Mouse (Mus musculus): ENCODE data around the gene 9930104L06Rik. TPM values are rescaled to one million over a fixed set of nuclear protein-coding genes. Genes with fewer than 3 reads are reported as not detected.
A peak's percentile ranks its signal among the peaks of the same experiment; 100 is the strongest.

Gene 9930104L06Rik
- polyA plus RNA-seq (2014; fragmentation: Nextera tagmentation; extraction: Ambion mirVana): 6.0 and 6.7 TPM in 2 replicates

- WGBS: under 1% methylated on average over 52 of the region's 52 CpGs
- Histone ChIP-seq H3K4me3 (ENCODE audit: low read depth, low read length) (peak within 1 kb of the TSS; percentile 70), H3K36me3 (ENCODE audit: control insufficient read depth, insufficient read depth, low read length) (peaks cover 3% of the 10 kb centered on the region; the same call in 1 of the 2 replicates), H3K4me2 (ENCODE audit: low read depth, low read length) (peak within 1 kb of the TSS; percentile 89), H3K4me1 (ENCODE audit: control insufficient read depth, insufficient read depth, low read length) (peaks cover 12% of the 10 kb centered on the region), H3K9ac (replicated peaks; ENCODE audit: low read depth, low read length) (peak within 1 kb of the TSS; percentile 50), H3K27me3 (ENCODE audit: control insufficient read depth, insufficient read depth, low read length) (no peaks in the 10 kb centered on the region), H3K9me3 (ENCODE audit: control insufficient read depth, low read length) (no peaks in the 10 kb centered on the region), H3K27ac (ENCODE audit: low read depth, low read length) (0 out of 2 replicates have a peak within 1 kb of the TSS, but pooled peaks have one; percentile 5)
- ATAC-seq (ENCODE audit: low read depth): peak; percentile 100
These were observed at the start of gene 9930104L06Rik for GRCm38 (mm10) chr4:124936613-124937471. Gene 9930104L06Rik (plus strand): TSS chr4:124937048.

- H3K9ac ChIP-seq (replicated peaks; ENCODE audit: low read depth, low read length): no peak overlapping the region
- no peaks in the 10 kb centered on the region; the same call in 1 of the 2 replicates for H3K4me1 ChIP-seq (ENCODE audit: control insufficient read depth, insufficient read depth, low read length)
- 77% methylated on average over 7 of the region's 7 CpGs for WGBS
- no peak overlapping the region for H3K4me3 ChIP-seq (ENCODE audit: low read depth, low read length)
- no peak overlapping the region for H3K27ac ChIP-seq (ENCODE audit: low read depth, low read length)
- H3K9me3 ChIP-seq (ENCODE audit: control insufficient read depth, low read length): no peaks in the 10 kb centered on the region
- H3K27me3 ChIP-seq (ENCODE audit: control insufficient read depth, insufficient read depth, low read length): no peaks in the 10 kb centered on the region; the same call in 1 of the 2 replicates
- no peak overlapping the region for H3K4me2 ChIP-seq (ENCODE audit: low read depth, low read length)
- ATAC-seq (ENCODE audit: low read depth): no peak
- no peaks in the 10 kb centered on the region for H3K36me3 ChIP-seq (ENCODE audit: control insufficient read depth, insufficient read depth, low read length)
These were observed 48.1 kb upstream of the 9930104L06Rik start for GRCm38 (mm10) chr4:124888702-124889101.

- H3K27ac ChIP-seq (ENCODE audit: low read depth, low read length): no peak overlapping the region
- 83% methylated on average over 2 of the region's 2 CpGs for WGBS
- H3K27me3 ChIP-seq (ENCODE audit: control insufficient read depth, insufficient read depth, low read length): no peaks in the 10 kb centered on the region; the same call in 1 of the 2 replicates
- H3K36me3 ChIP-seq (ENCODE audit: control insufficient read depth, insufficient read depth, low read length): no peaks in the 10 kb centered on the region
- H3K4me3 ChIP-seq (ENCODE audit: low read depth, low read length): no peak overlapping the region
- no peak overlapping the region for H3K4me2 ChIP-seq (ENCODE audit: low read depth, low read length)
- H3K4me1 ChIP-seq (ENCODE audit: control insufficient read depth, insufficient read depth, low read length): no peaks in the 10 kb centered on the region; the same call in 1 of the 2 replicates
- H3K9me3 ChIP-seq (ENCODE audit: control insufficient read depth, low read length): no peaks in the 10 kb centered on the region
- no peak overlapping the region for H3K9ac ChIP-seq (replicated peaks; ENCODE audit: low read depth, low read length)
- ATAC-seq (ENCODE audit: low read depth): no peak
These were observed 46.9 kb upstream of the 9930104L06Rik start for GRCm38 (mm10) chr4:124889935-124890334.

GRCm38 (mm10) chr4:124890831-124891230 lies 46.0 kb upstream of the 9930104L06Rik start:
- no peak overlapping the region for H3K4me3 ChIP-seq (ENCODE audit: low read depth, low read length)
- no peaks in the 10 kb centered on the region for H3K9me3 ChIP-seq (ENCODE audit: control insufficient read depth, low read length)
- H3K9ac ChIP-seq (replicated peaks; ENCODE audit: low read depth, low read length): no peak overlapping the region
- peaks cover under 1% of the 10 kb centered on the region; the same call in 1 of the 2 replicates for H3K27me3 ChIP-seq (ENCODE audit: control insufficient read depth, insufficient read depth, low read length)
- WGBS: 72% methylated on average over 5 of the region's 5 CpGs
- no peaks in the 10 kb centered on the region for H3K36me3 ChIP-seq (ENCODE audit: control insufficient read depth, insufficient read depth, low read length)
- no peak for ATAC-seq (ENCODE audit: low read depth)
- no peaks in the 10 kb centered on the region; the same call in 1 of the 2 replicates for H3K4me1 ChIP-seq (ENCODE audit: control insufficient read depth, insufficient read depth, low read length)
- H3K4me2 ChIP-seq (ENCODE audit: low read depth, low read length): no peak overlapping the region
- no peak overlapping the region for H3K27ac ChIP-seq (ENCODE audit: low read depth, low read length)

- Histone ChIP-seq H3K9ac (replicated peaks; ENCODE audit: low read depth, low read length) (0 out of 2 replicates have a peak overlapping the region, but pooled peaks have one; percentile 60), H3K27ac (ENCODE audit: low read depth, low read length) (no peak overlapping the region), H3K4me1 (ENCODE audit: control insufficient read depth, insufficient read depth, low read length) (no peaks in the 10 kb centered on the region; the same call in 1 of the 2 replicates), H3K9me3 (ENCODE audit: control insufficient read depth, low read length) (no peaks in the 10 kb centered on the region), H3K4me3 (ENCODE audit: low read depth, low read length) (no peak overlapping the region), H3K36me3 (ENCODE audit: control insufficient read depth, insufficient read depth, low read length) (no peaks in the 10 kb centered on the region), H3K4me2 (ENCODE audit: low read depth, low read length) (peak overlapping the region; percentile 59; the same call in 1 of the 2 replicates), H3K27me3 (ENCODE audit: control insufficient read depth, insufficient read depth, low read length) (0 out of 2 replicates have a peak, but pooled peaks cover 2% of the 10 kb centered on the region)
- 0 out of 2 replicates have a peak, but pooled peaks have one; percentile 29 for ATAC-seq (ENCODE audit: low read depth)
- WGBS: 27% methylated on average over 6 of the region's 6 CpGs
These were observed 43.1 kb upstream of the 9930104L06Rik start for GRCm38 (mm10) chr4:124893769-124894168.

- Histone ChIP-seq H3K27me3 (ENCODE audit: control insufficient read depth, insufficient read depth, low read length) (0 out of 2 replicates have a peak, but pooled peaks cover 2% of the 10 kb centered on the region), H3K4me3 (ENCODE audit: low read depth, low read length) (peak overlapping the region; percentile 42), H3K4me1 (ENCODE audit: control insufficient read depth, insufficient read depth, low read length) (no peaks in the 10 kb centered on the region; the same call in 1 of the 2 replicates), H3K36me3 (ENCODE audit: control insufficient read depth, insufficient read depth, low read length) (no peaks in the 10 kb centered on the region), H3K27ac (ENCODE audit: low read depth, low read length) (no peak overlapping the region), H3K4me2 (ENCODE audit: low read depth, low read length) (peak overlapping the region; percentile 59), H3K9ac (replicated peaks; ENCODE audit: low read depth, low read length) (peak overlapping the region; percentile 60), H3K9me3 (ENCODE audit: control insufficient read depth, low read length) (no peaks in the 10 kb centered on the region)
- 2% methylated on average over 80 of the region's 83 CpGs for WGBS
- peak; percentile 71 for ATAC-seq (ENCODE audit: low read depth)
These were observed 42.1 kb upstream of the 9930104L06Rik start for GRCm38 (mm10) chr4:124894508-124895428.

- ATAC-seq (ENCODE audit: low read depth): no peak
- Histone ChIP-seq H3K4me2 (ENCODE audit: low read depth, low read length) (no peak overlapping the region), H3K27ac (ENCODE audit: low read depth, low read length) (no peak overlapping the region), H3K9me3 (ENCODE audit: control insufficient read depth, low read length) (no peaks in the 10 kb centered on the region), H3K4me1 (ENCODE audit: control insufficient read depth, insufficient read depth, low read length) (no peaks in the 10 kb centered on the region; the same call in 1 of the 2 replicates), H3K36me3 (ENCODE audit: control insufficient read depth, insufficient read depth, low read length) (no peaks in the 10 kb centered on the region), H3K9ac (replicated peaks; ENCODE audit: low read depth, low read length) (no peak overlapping the region), H3K27me3 (ENCODE audit: control insufficient read depth, insufficient read depth, low read length) (0 out of 2 replicates have a peak, but pooled peaks cover 2% of the 10 kb centered on the region), H3K4me3 (ENCODE audit: low read depth, low read length) (no peak overlapping the region)
- 21% methylated on average over 10 of the region's 10 CpGs for WGBS
These were observed 38.4 kb upstream of the 9930104L06Rik start for GRCm38 (mm10) chr4:124898428-124898827.

- Histone ChIP-seq H3K27me3 (ENCODE audit: control insufficient read depth, insufficient read depth, low read length) (0 out of 2 replicates have a peak, but pooled peaks cover 2% of the 10 kb centered on the region), H3K4me1 (ENCODE audit: control insufficient read depth, insufficient read depth, low read length) (no peaks in the 10 kb centered on the region; the same call in 1 of the 2 replicates), H3K4me2 (ENCODE audit: low read depth, low read length) (no peak overlapping the region), H3K36me3 (ENCODE audit: control insufficient read depth, insufficient read depth, low read length) (no peaks in the 10 kb centered on the region), H3K9me3 (ENCODE audit: control insufficient read depth, low read length) (no peaks in the 10 kb centered on the region), H3K4me3 (ENCODE audit: low read depth, low read length) (no peak overlapping the region), H3K9ac (replicated peaks; ENCODE audit: low read depth, low read length) (no peak overlapping the region), H3K27ac (ENCODE audit: low read depth, low read length) (no peak overlapping the region)
- WGBS: 67% methylated on average over 5 of the region's 5 CpGs
- ATAC-seq (ENCODE audit: low read depth): no peak
These were observed 36.9 kb upstream of the 9930104L06Rik start for GRCm38 (mm10) chr4:124899906-124900305.

Measured in neural tube, embryonic 14.5 days (tissue).